Mouse (Mus musculus) myocyte (in vitro differentiated cells): ENCODE results near the gene Prlr.

ENCODE experiments used
- POLR2A ChIP-seq: IDR thresholded peaks from one replicate; pipeline ENCODE4 v1.6.1; 2011; ENCODE audit warnings: low read depth, mild to moderate bottlenecking, control low read depth, moderate library complexity; ENCODE audit not compliant: insufficient read length
- REST ChIP-seq: IDR thresholded peaks from one replicate; pipeline ENCODE4 v1.6.1; 2011; ENCODE audit warnings: mild to moderate bottlenecking, control low read depth, moderate library complexity; ENCODE audit not compliant: insufficient read depth, insufficient read length
- TCF12 ChIP-seq: IDR thresholded peaks from one replicate; pipeline ENCODE4 v1.6.1; 2011; ENCODE audit warnings: mild to moderate bottlenecking, control low read depth; ENCODE audit not compliant: poor library complexity, insufficient read depth, severe bottlenecking
- USF1 ChIP-seq: IDR thresholded peaks from one replicate; pipeline ENCODE4 v1.6.1; 2011; ENCODE audit warnings: low read depth, mild to moderate bottlenecking, control low read depth, moderate library complexity

DNA sequence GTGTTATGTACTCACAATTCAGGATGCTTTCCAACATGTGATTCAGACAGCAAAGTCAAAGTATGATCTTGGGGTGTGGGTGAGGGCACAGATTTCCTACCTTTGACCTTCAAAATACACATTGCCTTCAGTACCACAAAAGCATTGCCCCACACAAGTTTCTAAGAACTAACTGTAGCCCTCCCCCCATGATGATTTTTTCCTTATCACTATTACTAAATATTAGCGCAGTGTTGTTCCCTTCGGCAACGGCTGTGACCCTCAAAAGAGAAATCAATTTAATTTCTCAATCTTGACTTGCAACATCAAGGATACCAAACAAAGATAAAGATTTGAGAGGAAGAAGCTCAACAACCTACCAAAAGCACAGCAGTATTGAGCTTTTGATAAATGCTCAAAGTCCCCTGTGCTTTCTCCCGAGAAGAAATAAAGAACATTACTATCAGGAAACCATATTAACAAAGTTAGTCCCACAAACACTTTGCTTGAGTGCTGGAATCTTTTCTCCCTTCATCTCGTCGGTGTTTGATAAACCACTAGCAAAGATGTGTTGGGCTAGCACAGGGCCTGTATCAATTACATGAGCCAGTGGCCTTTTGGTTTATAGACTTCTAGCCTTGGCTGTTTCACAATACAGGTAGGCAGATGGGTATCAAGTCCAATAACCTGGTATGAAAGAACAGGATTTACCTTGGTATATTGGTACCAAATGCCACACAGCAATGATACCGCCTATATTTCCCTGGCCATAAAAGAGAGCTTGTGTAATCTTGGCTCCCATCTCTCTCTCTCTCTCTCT lies 25.7 kb downstream of the Prlr start:
- TF ChIP-seq TCF12 = no peak
- no peak for TF ChIP-seq REST
- no peak for TF ChIP-seq USF1
- no peak for TF ChIP-seq POLR2A
